Mouse (Mus musculus): ENCODE data around the gene Homer3.

Homer3 gene

DNA sequence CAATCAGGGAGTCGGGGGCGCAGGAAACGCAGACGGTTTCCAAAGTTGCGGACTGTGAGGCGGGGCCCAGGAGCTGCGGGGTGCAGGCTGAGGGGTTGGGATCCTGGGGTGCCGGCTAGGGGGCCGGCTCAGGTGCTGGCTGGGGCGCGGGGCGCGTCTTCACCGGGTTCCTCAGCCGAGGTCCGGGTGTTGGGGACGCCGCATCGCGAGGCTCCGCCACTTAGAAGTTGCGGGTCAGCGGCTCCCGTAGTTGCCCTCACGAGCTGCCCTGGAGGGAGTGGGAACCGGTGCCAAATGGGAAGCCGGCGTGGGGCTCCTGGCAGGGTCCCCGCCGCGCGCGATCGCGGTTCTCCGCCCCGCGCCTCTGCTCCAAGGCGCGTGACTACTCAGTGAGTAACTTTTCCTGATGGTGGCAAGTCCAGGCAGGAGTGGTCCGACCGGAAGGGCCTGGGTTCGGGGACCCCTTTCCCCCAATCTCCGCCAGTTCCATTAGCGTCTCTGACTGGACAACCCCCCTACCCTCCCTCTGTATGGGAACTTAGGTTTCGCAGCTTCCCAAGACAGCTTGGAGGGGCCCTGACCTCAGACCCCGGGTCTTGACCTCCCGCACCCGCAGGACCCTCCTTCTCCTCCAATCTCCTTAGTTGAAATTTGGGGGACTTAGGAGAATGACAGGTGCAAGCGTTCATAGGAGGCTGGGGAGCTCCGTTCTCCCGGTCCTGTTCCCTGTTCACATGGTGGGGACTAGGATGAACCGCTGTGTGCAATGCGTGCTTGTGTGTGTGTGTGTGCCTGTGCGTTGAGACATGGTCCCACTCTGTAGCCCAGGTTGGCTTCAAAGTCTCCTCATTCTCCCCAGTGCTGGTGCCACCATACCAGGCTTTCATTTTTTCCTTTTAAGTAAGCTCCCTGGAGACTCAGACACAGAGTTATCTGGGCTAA, 780 bp downstream of the Homer3 start:
- DNase-seq (ENCODE audit: extremely low spot score, low spot score): no peak

DNA sequence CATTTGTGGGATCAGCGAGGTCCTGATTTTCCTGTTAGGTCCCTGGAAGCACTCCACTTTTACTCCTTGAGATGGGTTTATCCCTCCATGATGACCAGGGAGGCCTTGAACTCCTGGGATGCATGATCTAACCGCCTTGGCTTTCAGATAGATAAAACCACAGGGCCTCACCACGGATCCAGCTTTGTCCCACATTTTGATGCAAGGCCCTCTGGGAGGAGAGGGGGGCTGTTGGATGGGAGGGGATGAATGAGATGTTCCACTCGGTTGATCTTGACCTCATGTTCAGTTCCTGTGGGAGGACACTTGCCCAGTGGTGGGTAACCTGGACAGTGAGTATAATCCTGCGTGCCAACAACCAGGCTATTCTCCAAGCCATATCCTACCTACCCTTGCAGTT, 1.8 kb downstream of the Homer3 start:
- DNase-seq (ENCODE audit: extremely low spot score, low spot score): no peak

DNA sequence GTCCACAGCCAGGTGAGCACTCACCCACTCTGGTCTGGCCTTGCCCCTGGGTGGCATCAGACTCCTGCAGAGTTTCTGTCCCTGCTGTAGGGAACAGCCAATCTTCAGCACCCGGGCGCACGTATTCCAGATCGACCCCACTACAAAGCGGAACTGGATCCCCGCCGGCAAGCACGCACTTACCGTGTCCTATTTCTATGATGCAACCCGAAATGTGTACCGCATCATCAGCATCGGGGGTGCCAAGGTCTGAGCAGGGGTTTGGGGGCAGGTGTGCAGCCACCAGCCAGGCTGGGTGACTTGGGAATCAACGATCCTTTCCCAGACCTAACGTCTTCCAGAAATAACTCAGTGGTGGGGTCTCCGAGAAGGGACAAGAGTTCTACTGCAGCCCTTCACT, 2.7 kb downstream of the Homer3 start:
- DNase-seq (ENCODE audit: extremely low spot score, low spot score): no peak

DNA sequence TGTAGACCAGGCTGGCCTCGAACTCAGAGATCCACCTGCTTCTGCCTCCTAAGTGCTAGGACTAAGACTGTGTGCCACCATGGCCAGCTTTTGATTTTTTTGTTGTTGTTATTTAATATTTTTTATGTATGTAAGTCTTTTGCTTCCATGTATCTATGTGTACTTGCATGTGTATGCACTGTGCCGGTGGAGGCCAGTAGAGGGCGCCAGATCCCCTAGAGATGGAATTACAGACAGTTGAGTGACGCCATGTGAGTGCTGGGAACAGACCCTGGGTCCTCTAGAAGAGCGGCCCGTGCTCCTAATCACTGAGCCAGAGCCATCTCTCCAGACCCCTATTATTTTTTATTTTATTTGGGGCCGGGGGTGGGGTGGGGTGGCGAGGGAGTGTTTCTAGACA, 4.1 kb downstream of the Homer3 start:
- no peak for DNase-seq (ENCODE audit: extremely low spot score, low spot score)

DNA sequence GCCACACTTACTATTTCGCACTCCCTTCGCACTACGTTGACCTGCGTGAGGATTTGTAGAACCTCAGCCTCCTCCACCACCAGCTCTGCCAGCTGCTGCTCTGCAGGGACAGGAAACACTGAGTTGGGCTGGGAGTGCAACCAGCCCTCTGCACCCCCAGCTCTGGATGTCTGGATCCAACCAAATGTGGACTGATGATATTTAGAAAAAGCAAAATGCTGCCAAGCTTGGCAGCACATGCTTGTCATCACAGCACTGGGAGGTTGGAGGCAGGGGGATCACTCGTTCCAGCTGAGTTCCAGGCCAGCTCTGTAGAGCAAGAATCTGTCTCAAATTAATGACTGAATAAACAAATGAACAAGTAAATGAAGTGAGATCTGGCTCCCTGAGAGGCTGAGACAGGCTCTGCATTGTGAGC, 11.4 kb downstream of the Homer3 start:
- DNase-seq (ENCODE audit: extremely low spot score, low spot score): no peak

DNA sequence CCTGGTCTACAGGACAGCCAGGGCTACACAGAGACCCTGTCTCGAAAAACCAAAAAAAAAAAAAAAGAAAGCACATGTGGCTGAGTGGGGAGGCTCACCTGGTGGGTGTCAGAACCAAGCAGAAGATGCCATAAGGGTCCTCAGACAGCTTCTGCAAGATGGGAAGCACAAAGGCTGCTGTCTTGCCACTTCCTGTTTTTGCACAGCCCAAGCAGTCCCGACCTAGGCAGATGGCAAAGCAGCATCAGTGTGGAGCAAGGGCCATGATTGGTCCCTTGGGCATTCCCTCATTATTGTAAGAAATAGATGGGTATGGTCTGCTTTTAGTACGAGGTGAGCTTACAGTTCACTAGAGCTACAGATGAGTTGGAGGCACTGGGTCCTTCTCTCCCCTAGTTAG, 18.3 kb downstream of the Homer3 start:
- DNase-seq (ENCODE audit: extremely low spot score, low spot score): no peak

DNA sequence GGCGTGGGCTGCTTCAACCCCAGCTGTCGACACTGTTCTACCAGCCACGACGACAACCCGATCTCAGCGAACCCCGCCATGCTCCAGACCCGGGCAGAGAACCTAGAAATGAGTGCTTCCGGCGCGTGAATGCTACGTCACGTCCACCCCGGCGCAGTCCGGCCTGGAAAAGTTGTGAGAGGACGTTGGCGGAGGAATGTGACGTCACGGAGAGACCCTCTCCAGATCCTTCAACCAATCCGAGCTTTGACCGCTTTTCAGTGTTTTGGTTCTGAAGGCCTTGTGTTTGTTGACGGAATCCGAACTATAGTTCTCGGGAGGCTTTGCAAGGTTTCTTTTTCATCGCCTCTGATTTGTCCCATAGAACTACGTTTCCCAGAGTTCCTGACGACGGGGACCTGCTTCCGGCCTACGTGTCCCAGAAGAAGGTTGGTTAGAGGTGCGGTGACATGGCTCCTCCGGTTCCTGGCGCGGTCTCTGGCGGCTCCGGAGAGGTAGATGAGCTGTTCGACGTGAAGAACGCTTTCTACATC, 19.8 kb downstream of the Homer3 start, which contains the start of the genes Ddx49 and Cope:
TSS of gene Ddx49 (minus strand) at position 132 of the 533 bp plus-strand sequence.
TSS of gene Cope (plus strand) at position 161 of the 533 bp plus-strand sequence.
- peak; percentile 98 for DNase-seq (ENCODE audit: extremely low spot score, low spot score)

DNA sequence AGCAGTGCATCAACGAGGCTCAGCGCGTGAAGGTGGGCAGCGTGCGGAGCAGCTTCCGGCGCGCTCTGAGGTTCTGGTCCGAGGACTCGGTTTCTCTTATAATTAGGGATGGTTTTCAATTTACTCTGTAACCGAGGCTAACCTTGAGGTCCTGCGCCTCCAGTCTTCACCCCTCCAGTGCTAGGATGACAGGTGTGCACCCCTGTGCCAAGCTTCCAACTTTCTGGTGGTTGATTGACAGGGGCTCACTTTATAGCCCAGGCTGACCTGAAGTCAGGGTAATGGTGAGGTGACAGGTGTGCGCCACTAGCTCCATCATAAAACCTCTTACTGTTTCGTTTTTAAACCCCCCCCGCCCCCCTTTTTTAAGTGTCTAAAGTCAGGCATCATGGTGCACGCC, 20.3 kb downstream of the Homer3 start:
- no peak for DNase-seq (ENCODE audit: extremely low spot score, low spot score)

DNA sequence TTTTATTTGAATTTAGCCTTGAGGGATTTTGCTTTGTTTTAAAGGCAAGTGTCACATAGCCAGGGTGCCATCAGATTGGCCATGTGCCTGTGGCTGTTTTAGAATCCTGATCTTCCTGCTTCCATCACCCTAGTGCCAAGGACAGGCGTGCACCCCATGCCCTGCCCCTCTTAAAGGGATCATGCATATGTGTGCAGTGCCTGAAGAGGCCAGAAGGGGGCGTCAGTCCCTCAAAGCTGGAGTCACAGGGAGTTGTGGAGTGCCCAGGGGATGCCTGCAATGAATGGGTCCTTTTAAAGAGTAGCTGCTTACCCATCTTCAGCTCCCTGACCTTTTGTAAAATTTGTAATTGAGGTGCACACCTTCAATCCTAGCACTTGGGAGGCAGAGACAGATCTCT, 26.7 kb downstream of the Homer3 start:
- DNase-seq (ENCODE audit: extremely low spot score, low spot score): no peak

DNA sequence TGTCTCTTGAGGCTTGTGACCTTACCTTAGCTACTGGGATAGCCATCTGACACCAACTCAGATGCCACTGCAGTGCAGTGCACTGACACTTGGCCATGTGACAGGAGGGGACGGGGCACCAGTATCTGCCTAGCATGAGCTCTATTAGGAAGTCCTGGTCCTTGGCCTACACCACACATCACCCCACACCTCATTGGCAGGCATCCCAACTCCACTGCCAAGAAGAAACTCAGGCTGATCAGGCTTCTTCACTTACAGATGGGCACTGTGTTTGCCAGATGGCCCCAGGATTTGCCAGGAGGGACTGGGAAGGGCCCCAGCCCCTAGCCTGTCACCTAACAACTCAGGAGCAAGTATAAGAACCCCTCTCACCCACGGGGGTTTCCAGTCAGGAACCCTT, 30.8 kb downstream of the Homer3 start:
- DNase-seq (ENCODE audit: extremely low spot score, low spot score): no peak

DNA sequence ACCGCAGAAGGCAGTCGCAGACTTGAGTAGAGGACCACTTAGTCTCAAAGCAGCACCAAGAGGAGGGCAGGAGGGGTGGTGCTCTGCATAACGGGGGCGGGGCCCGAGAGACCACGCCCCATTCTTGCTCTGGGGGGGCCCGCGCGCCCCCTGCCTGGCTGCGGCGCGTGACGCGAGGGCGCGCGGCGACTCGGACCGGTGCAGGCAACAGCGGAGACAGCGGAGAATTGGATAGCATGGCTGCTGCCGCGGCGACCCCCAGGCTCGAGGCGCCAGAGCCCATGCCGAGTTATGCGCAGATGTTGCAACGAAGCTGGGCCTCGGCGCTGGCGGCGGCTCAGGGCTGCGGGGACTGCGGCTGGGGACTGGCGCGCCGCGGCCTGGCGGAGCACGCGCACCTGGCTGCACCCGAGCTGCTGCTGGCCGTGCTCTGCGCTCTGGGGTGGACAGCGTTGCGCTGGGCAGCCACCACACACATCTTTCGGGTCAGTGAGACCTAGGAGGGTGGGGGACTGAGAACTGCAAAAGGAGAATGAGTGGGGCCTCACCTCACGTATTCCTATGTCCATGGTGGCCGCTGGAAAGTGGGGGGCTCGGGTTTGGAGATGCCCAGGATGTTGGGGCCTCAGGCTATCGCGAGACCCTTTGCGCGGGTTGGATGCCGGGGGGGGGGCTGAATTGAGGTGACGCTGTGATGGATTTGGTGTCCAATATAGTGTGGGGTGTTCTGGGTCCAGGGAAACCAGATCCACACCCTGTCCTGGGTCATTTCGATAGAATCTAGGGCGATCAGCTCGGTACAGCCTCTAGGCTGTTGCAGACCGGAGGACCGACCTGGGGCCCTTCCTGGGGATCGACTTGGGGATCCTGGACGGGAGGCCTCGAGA, 33.2 kb downstream of the Homer3 start, which contains the start of gene Cers1:
TSS of gene Cers1 (plus strand) at position 152 of the 887 bp plus-strand sequence.
- peak; percentile 79 for DNase-seq (ENCODE audit: extremely low spot score, low spot score)

DNA sequence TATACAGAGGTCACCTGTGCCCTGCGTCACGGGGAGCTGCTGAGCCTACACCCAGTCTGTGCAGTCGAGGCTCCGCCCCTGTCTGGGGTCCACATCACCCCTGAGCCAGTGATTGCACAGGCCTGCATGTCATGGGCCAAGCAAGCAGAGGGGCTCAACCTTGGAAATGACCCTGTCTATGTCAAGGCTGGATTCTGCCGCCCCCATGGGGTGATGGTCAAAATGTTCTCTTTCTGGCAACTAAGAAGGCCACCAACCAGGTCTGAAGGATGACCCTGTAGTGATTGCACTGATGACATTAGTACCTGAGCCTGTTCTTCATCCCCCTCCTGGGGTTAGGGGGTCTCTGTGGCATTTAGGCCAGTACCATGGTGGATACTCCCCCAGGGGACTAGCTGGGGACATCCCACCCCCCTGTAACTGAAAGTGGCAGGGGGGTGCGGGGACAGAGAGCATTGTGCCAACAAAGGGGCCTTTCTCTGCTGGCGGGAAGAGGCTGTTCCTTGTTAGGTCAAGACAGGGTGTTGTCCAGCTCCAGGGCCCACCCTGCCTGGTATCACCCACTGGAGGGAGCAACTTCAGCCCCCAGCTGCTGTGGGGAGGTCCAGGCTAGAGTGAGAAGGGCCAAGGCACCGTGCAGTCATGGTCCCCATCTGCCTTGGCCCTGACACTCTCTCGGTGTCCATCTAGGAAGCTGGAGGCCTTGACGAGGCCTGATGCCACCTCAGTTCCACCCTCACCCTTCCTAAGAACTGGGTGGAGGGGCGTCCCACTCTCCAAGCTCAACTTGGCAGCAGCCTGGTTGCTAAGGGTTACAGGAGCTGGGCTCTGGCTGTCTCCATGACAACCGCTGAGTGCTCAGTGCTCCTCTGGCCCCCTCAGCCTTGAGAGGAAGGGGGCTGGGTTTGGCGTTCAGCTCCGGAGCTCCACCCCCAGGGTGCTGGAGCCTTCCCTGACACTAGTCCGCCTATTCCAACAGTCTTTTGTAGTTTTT, 34.2 kb downstream of the Homer3 start:
- DNase-seq (ENCODE audit: extremely low spot score, low spot score): peak; percentile 63

DNA sequence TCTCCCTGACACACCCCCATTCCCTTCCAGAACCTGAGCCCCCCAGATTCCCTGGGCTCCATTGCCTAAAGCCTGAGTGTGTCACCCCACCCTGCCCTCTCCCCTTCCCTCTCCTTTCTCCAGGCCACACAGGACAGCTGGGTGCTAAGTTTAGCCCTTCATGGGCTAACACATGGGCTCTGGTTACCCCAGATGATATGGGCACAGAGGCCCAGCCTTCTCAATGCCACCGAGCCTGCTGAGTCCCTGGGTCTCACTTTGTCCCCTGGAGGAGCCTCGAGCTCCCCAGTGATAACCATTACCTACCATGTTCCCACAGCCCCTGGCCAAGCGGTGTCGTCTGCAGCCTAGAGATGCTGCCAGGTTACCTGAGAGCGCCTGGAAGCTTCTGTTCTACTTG, 35.2 kb downstream of the Homer3 start:
- no peak for DNase-seq (ENCODE audit: extremely low spot score, low spot score)

DNA sequence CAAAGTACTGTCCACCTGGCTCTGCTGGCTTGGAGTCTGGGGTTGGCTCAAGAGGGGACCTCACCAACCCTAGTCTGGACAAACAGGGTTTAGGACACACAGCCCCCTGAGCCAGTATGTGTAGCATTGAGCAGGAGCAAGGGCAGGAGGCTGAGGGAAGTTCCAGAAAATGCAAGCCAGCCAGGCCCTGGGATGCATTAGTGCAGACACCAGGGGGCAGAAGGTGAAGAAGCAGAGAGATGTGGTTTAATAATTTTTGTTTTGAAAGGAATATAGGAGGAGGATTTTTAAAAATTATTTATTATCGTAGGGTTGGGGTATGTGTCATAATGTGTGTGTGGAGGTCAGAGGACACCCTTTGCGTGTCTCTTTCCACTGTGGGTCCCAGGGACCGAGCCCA, 41.1 kb downstream of the Homer3 start:
- DNase-seq (ENCODE audit: extremely low spot score, low spot score): no peak

DNA sequence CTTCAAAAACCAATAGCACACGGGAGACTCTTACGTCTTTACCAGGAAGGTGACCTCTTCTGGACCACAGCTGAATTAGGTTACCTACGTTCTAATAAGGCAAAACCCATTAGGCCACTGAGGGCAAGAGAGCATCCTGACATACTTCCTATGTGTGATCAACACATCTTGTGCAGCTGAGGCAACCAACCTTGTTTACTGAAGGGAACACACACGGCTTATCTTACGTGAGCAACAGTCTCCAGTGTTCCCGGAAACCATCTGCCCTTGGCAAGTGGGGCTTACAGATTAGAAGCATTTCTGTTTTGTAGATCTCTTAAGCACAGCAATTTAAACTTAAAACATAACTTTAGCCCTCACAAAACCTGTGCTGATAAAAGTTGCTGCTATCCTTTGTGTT, 44.9 kb downstream of the Homer3 start:
- no peak for DNase-seq (ENCODE audit: extremely low spot score, low spot score)

DNA sequence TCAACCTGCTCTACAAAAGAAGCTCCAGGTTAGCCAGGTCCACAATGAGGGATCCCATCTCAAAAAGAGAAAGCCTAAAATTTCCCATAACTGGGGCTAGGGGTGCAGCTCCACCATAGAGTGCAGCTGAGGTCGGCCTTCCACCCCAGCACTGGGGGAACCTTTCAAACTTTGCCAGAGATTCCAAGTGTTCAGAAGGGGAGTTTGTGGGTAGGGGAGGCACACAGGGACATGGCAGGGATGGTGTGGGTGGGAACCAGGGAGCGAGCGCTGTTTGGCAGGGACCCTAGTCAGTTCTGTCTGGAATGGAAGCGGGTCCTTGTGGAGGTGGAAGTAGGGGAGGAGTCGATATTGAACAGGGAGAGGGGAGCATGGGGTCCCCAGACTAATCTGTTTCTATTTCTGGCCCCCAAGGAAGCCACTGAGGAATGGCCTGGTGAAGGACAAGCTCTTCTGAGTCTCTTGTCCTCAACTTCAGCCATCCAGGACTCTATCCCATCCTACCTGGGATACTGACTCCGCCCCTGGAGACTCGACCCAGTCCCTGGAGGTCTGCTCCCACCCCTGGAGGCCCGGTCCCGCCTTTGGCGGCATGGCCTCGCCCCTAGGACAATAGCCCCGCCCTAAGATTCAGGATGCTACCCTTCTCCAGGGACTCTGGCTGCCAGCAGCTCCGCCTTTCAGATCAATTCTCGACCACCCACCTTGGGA, 46.7 kb downstream of the Homer3 start, which contains the start of gene Gdf1:
TSS of gene Gdf1 (plus strand) at position 694 of the 711 bp plus-strand sequence.
- no peak for DNase-seq (ENCODE audit: extremely low spot score, low spot score)

DNA sequence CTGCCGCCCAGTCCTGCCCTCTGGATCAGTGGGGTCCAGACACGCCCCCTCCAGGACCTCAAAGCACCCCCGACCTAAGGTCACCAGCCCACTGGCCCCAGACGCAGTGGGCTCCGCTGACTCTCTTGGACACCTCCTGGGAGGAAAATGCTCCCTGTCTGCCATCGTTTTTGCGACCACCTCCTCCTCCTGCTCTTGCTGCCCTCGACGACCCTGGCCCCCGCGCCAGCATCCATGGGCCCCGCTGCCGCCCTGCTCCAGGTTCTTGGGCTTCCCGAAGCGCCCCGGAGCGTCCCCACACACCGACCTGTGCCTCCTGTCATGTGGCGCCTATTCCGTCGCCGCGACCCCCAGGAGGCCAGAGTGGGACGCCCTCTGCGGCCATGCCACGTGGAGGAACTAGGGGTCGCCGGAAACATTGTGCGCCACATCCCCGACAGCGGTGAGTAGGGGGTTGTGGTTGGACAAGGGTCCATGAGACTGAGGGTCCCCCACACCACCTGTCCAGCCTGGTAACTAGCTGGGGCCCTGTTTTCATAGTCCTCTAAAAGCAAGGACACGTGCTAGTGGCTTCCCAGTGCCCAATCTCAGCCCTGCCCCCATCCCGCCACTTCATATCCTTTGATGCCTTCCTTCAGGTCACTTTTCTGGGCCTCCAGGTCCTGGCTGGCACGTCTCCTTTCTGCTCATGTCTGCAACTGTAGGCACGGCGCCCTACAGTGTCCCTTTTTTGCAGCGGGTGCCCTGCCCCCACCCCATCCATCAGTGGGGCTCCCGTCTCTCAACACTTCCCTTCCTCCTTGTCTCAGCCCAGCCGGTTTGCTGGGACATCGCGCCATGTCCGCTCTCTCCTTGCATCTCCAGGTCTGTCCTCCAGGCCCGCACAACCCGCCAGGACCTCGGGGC, 47.5 kb downstream of the Homer3 start:
- peak; percentile 78 for DNase-seq (ENCODE audit: extremely low spot score, low spot score)

DNA sequence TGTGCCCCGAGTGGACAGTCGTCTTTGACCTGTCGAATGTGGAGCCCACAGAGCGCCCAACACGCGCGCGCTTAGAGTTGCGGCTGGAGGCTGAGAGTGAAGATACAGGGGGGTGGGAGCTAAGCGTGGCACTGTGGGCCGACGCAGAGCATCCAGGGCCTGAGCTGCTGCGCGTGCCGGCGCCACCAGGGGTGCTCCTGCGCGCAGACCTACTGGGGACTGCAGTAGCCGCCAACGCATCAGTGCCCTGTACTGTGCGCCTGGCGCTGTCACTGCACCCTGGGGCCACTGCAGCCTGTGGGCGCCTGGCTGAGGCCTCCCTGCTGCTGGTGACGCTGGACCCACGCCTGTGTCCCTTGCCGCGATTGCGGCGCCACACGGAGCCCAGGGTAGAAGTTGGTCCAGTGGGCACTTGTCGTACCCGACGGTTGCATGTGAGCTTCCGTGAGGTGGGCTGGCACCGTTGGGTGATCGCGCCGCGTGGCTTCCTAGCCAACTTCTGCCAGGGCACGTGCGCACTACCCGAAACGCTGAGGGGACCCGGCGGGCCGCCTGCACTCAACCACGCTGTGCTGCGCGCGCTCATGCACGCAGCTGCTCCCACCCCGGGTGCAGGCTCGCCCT, 48.2 kb downstream of the Homer3 start:
- DNase-seq (ENCODE audit: extremely low spot score, low spot score): no peak

All from neural tube, embryonic 10.5 days (tissue).